Mouse (Mus musculus): ENCODE measurements around the gene Amz2.
"Not testable (repeated sequence)": the region's sequence is repeated elsewhere in the genome, so short reads cannot be mapped to it uniquely, and the experiment has no call there.

Gene Amz2

GRCm38 (mm10) chr11:109492847-109493464 is 67.2 kb downstream of the Amz2 start:
- not testable (repeated sequence) for DNase-seq (ENCODE audit: low spot score in 2 of 2)

DNA sequence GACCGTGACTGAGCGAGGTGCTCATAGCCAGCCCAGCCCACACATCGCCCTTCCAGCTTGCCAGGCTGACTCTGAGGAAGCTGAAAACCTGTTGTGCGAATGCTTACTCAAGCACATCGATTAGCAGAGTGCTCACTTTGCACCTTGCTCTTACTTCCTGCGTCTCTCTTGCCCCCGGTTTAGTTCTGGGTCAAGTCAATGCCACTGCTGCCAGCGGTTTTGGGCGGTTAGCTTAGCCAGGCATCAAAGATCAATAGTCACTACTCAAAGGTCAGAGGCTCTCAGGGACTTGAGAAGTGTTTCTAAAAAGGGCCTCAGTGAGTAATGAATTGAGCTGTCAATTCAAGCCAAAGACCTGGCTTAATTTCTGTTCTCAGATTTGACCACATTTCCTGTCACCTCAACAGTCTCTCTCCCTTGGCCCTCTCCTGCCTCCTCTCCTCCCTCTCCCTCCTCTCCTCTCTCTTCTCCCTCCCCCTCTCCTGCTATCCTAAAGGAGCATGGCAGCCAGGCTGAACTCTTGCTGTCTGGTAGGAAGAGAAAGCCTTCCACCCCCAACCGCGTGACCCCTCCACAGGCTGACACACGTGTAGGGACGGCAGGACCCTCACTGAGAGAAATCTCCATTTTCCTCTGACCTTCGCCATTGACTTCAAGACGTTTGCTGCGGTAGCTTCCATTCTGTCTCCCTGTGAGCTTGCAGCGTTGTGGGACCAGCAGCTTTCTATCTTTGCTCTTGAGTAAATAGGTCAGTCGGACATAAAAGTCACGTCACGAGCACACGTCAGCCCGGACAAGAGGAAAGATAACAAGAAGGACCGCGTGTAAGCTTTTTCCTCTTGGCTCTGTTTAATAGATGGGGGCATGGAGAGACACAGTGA is 69.4 kb downstream of the Amz2 start:
- peak; percentile 74 to 76 for DNase-seq (ENCODE audit: low spot score in 2 of 2)

- peak; percentile 52 to 53 for DNase-seq (ENCODE audit: low spot score in 2 of 2)
Measured at GRCm38 (mm10) chr11:109495771-109496474, 70.2 kb downstream of the Amz2 start.

- no peak for DNase-seq (ENCODE audit: low spot score in 2 of 2)
Measured at GRCm38 (mm10) chr11:109496475-109496993, 70.8 kb downstream of the Amz2 start.

DNA sequence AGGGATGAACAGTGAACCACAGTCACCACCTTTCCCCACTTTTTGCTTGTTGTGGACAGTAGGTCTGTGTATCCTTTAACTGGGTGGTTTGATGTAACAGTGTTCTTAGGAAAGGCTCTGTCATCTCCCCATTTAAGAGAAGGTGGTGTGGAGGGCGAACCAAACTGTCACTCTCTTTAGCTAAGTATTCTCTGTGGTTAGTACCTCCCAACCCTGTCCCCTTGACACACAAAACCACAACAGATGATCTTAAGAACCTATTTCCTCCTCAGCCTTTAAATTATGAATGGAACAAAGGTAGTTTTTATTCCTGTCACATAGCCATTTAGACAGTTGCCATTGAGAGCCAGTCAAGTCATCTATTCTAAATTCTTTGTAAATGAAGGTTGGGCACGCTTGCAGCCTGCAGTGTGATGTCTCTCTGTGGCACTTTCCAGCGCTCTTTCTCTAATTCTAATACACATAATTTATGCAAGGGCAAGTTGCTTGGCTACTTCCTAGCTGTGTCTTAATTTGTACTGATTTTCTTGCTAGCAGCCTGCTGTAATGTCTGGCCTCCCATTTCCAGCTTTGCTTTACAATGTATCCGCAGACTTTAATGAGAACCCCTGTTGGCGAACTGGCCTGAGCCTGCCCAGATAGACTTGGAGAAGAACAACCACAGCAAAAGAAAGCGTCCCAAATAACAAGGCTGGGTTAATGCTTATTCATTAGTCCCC is 71.4 kb downstream of the Amz2 start:
- DNase-seq (ENCODE audit: low spot score in 2 of 2) = no peak

- DNase-seq (ENCODE audit: low spot score in 2 of 2) = no peak
Measured at GRCm38 (mm10) chr11:109497990-109498389, 72.2 kb downstream of the Amz2 start.

DNA sequence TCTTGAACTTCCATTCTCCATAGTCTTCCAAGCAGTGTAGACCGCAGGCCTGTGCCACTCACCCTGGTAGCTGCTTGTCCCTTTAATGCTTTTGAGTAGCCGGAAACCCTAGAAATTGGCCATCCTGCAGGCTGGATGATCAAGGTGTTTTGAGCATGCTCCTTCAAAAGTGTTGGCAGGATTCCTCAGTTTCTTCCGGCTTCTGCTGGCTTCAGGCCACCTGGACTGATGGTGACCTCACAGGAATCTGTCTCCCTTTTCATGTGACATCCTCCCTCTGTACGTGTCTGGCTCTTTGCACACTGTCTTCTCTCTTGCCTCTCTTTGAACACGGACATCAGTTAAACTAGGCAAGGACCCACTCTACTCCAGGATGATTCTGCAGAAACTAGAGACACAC is 74.5 kb downstream of the Amz2 start:
- DNase-seq (ENCODE audit: low spot score in 2 of 2) = no peak
